Mouse (Mus musculus): ENCODE data around the gene Col23a1. TPM values are rescaled to one million over a fixed set of nuclear protein-coding genes. Genes with fewer than 3 reads are reported as not detected.

Gene Col23a1
- polyA plus RNA-seq, 1 experiment from 2014 or later: 23.6 TPM

- no peak for ATAC-seq (ENCODE audit: low FRiP score, low read depth)
- 75% methylated on average over 11 of the region's 11 CpGs for WGBS
- H3K27me3 ChIP-seq: no peaks in the 10 kb centered on the region
- H3K4me1 ChIP-seq: peaks cover 7% of the 10 kb centered on the region
- H3K9me3 ChIP-seq: no peaks in the 10 kb centered on the region
- H3K9ac ChIP-seq: no peak overlapping the region
- H3K27ac ChIP-seq: no peak overlapping the region
- no peak overlapping the region for H3K4me2 ChIP-seq (replicated peaks)
- H3K4me3 ChIP-seq: no peak overlapping the region
- H3K36me3 ChIP-seq: no peaks in the 10 kb centered on the region
These were observed 40.4 kb downstream of the Col23a1 start for GRCm38 (mm10) chr11:51329837-51330714.

- Histone ChIP-seq H3K4me2 (replicated peaks) (no peak overlapping the region), H3K27me3 (no peaks in the 10 kb centered on the region), H3K36me3 (no peaks in the 10 kb centered on the region), H3K4me1 (peaks cover 30% of the 10 kb centered on the region), H3K9ac (no peak overlapping the region), H3K4me3 (no peak overlapping the region), H3K9me3 (no peaks in the 10 kb centered on the region), H3K27ac (no peak overlapping the region)
- 83% methylated on average over 5 of the region's 5 CpGs for WGBS
- no peak for ATAC-seq (ENCODE audit: low FRiP score, low read depth)
These were observed 44.3 kb downstream of the Col23a1 start for GRCm38 (mm10) chr11:51334017-51334416.

GRCm38 (mm10) chr11:51337585-51337984 is 47.9 kb downstream of the Col23a1 start:
- Histone ChIP-seq H3K9ac (no peak overlapping the region), H3K27ac (no peak overlapping the region), H3K9me3 (no peaks in the 10 kb centered on the region), H3K4me3 (no peak overlapping the region), H3K4me2 (replicated peaks) (no peak overlapping the region), H3K36me3 (no peaks in the 10 kb centered on the region), H3K4me1 (peaks cover 27% of the 10 kb centered on the region), H3K27me3 (no peaks in the 10 kb centered on the region)
- ATAC-seq (ENCODE audit: low FRiP score, low read depth): no peak
- 71% methylated on average over 6 of the region's 6 CpGs for WGBS

GRCm38 (mm10) chr11:51338416-51338815 is 48.7 kb downstream of the Col23a1 start:
- H3K27ac ChIP-seq: no peak overlapping the region
- no peak overlapping the region for H3K4me2 ChIP-seq (replicated peaks)
- ATAC-seq (ENCODE audit: low FRiP score, low read depth): no peak
- H3K27me3 ChIP-seq: no peaks in the 10 kb centered on the region
- no peak overlapping the region for H3K4me3 ChIP-seq
- H3K9me3 ChIP-seq: no peaks in the 10 kb centered on the region
- H3K36me3 ChIP-seq: no peaks in the 10 kb centered on the region
- H3K4me1 ChIP-seq: peaks cover 33% of the 10 kb centered on the region
- H3K9ac ChIP-seq: no peak overlapping the region
- WGBS: 71% methylated on average over 7 of the region's 7 CpGs

GRCm38 (mm10) chr11:51341091-51341490 is 51.4 kb downstream of the Col23a1 start:
- H3K27me3 ChIP-seq: no peaks in the 10 kb centered on the region
- 38% methylated on average over 2 of the region's 2 CpGs for WGBS

GRCm38 (mm10) chr11:51342776-51343175 is 53.1 kb downstream of the Col23a1 start:
- no peak for ATAC-seq (ENCODE audit: low FRiP score, low read depth)
- H3K4me3 ChIP-seq: no peak overlapping the region
- H3K9me3 ChIP-seq: no peaks in the 10 kb centered on the region
- H3K27ac ChIP-seq: no peak overlapping the region
- WGBS: 84% methylated on average over 6 of the region's 6 CpGs
- H3K4me2 ChIP-seq (replicated peaks): no peak overlapping the region
- H3K27me3 ChIP-seq: no peaks in the 10 kb centered on the region
- H3K36me3 ChIP-seq: no peaks in the 10 kb centered on the region
- no peak overlapping the region for H3K9ac ChIP-seq
- H3K4me1 ChIP-seq: peaks cover 31% of the 10 kb centered on the region

More at GRCm38 (mm10) chr11:51341091-51341490, 51.4 kb downstream of the Col23a1 start:
- Histone ChIP-seq H3K9ac (no peak overlapping the region), H3K4me2 (replicated peaks) (no peak overlapping the region), H3K36me3 (no peaks in the 10 kb centered on the region), H3K27ac (no peak overlapping the region), H3K4me1 (peaks cover 40% of the 10 kb centered on the region), H3K9me3 (no peaks in the 10 kb centered on the region), H3K4me3 (no peak overlapping the region)
- ATAC-seq (ENCODE audit: low FRiP score, low read depth): no peak

- Histone ChIP-seq H3K4me3 (no peak overlapping the region), H3K27me3 (no peaks in the 10 kb centered on the region), H3K9me3 (no peaks in the 10 kb centered on the region), H3K36me3 (no peaks in the 10 kb centered on the region), H3K4me2 (replicated peaks) (no peak overlapping the region), H3K4me1 (peaks cover 27% of the 10 kb centered on the region), H3K9ac (no peak overlapping the region), H3K27ac (0 out of 2 replicates have a peak overlapping the region, but pooled peaks have one; percentile 15)
- ATAC-seq (ENCODE audit: low FRiP score, low read depth): no peak
- 70% methylated on average over 4 of the region's 4 CpGs for WGBS
These were observed 53.6 kb downstream of the Col23a1 start for GRCm38 (mm10) chr11:51343312-51343711.

- H3K4me2 ChIP-seq (replicated peaks): no peak overlapping the region
- H3K9me3 ChIP-seq: no peaks in the 10 kb centered on the region
- no peaks in the 10 kb centered on the region for H3K27me3 ChIP-seq
- 76% methylated on average over 5 of the region's 5 CpGs for WGBS
- no peak for ATAC-seq (ENCODE audit: low FRiP score, low read depth)
- H3K36me3 ChIP-seq: no peaks in the 10 kb centered on the region
- H3K4me3 ChIP-seq: no peak overlapping the region
- peaks cover 23% of the 10 kb centered on the region for H3K4me1 ChIP-seq
- H3K27ac ChIP-seq: no peak overlapping the region
- H3K9ac ChIP-seq: no peak overlapping the region
These were observed 54.1 kb downstream of the Col23a1 start for GRCm38 (mm10) chr11:51343728-51344289.

GRCm38 (mm10) chr11:51345481-51346465 is 56.1 kb downstream of the Col23a1 start:
- no peak for ATAC-seq (ENCODE audit: low FRiP score, low read depth)
- Histone ChIP-seq H3K4me2 (replicated peaks) (no peak overlapping the region), H3K36me3 (no peaks in the 10 kb centered on the region), H3K27ac (no peak overlapping the region), H3K27me3 (no peaks in the 10 kb centered on the region), H3K9me3 (no peaks in the 10 kb centered on the region), H3K4me3 (no peak overlapping the region), H3K9ac (no peak overlapping the region), H3K4me1 (peaks cover 28% of the 10 kb centered on the region)
- 86% methylated on average over 21 of the region's 21 CpGs for WGBS

- Histone ChIP-seq H3K9me3 (no peaks in the 10 kb centered on the region), H3K4me1 (peaks cover 46% of the 10 kb centered on the region), H3K27ac (no peak overlapping the region), H3K4me3 (no peak overlapping the region), H3K4me2 (replicated peaks) (no peak overlapping the region), H3K27me3 (no peaks in the 10 kb centered on the region), H3K36me3 (no peaks in the 10 kb centered on the region), H3K9ac (no peak overlapping the region)
- ATAC-seq (ENCODE audit: low FRiP score, low read depth): no peak
- WGBS: 37% methylated on average over 2 of the region's 2 CpGs
These were observed 58.0 kb downstream of the Col23a1 start for GRCm38 (mm10) chr11:51347756-51348155.

GRCm38 (mm10) chr11:51349665-51350064 is 59.9 kb downstream of the Col23a1 start:
- Histone ChIP-seq H3K36me3 (no peaks in the 10 kb centered on the region), H3K4me1 (peaks cover 33% of the 10 kb centered on the region), H3K9me3 (no peaks in the 10 kb centered on the region), H3K4me3 (no peak overlapping the region), H3K4me2 (replicated peaks) (no peak overlapping the region), H3K27ac (no peak overlapping the region), H3K27me3 (no peaks in the 10 kb centered on the region), H3K9ac (no peak overlapping the region)
- no peak for ATAC-seq (ENCODE audit: low FRiP score, low read depth)

- no peak overlapping the region for H3K4me3 ChIP-seq
- no peaks in the 10 kb centered on the region for H3K36me3 ChIP-seq
- no peak overlapping the region for H3K9ac ChIP-seq
- H3K9me3 ChIP-seq: no peaks in the 10 kb centered on the region
- H3K27me3 ChIP-seq: no peaks in the 10 kb centered on the region
- H3K4me2 ChIP-seq (replicated peaks): no peak overlapping the region
- 74% methylated on average over 9 of the region's 9 CpGs for WGBS
- no peak overlapping the region for H3K27ac ChIP-seq
- peaks cover 33% of the 10 kb centered on the region for H3K4me1 ChIP-seq
- no peak for ATAC-seq (ENCODE audit: low FRiP score, low read depth)
These were observed 61.4 kb downstream of the Col23a1 start for GRCm38 (mm10) chr11:51351151-51351550.
